Mouse (Mus musculus): ENCODE results near the gene Ptpn3.
A peak's percentile ranks its signal among the peaks of the same experiment; 100 is the strongest.

Gene Ptpn3

DNA sequence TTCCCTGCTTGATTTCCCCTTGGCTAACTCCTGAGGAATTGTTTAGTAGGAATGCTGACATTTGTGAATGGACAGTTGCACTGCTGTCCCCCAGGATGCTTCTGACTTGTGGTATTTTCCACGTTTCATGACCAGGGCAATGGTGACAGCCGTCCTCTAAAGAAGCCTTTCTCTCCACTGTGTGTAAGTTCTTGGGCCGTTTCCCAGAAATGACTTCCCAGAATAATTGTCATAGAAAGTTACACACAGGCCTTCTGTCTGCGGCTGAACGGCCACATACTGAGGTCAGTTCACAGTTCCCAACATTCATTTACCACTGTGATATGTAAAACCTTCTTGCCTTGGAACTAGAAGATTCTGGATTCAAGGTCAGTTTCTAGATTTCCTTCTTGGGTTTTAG, 129.8 kb downstream of the Ptpn3 start:
- peak; percentile 62 for ATAC-seq (ENCODE audit: low TSS enrichment)

DNA sequence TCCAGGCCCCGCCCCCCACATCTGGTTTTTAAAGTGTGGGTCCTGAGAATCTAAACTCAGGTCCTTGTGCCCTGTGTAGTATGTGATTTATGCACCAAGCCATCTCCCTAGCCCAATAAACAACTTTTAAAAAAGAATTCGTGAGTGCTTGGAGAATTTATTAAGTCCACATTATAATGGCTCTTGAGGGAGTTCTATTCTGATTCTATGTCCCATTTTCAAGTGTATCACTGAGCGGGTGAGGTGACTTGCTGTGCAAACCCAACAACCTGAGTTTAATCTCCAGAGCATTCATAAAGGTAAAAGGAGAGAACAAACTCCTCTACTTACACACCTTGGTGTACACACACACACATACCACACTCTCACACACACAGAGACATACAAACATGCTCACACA, 133.0 kb downstream of the Ptpn3 start:
- no peak for ATAC-seq (ENCODE audit: low TSS enrichment)

DNA sequence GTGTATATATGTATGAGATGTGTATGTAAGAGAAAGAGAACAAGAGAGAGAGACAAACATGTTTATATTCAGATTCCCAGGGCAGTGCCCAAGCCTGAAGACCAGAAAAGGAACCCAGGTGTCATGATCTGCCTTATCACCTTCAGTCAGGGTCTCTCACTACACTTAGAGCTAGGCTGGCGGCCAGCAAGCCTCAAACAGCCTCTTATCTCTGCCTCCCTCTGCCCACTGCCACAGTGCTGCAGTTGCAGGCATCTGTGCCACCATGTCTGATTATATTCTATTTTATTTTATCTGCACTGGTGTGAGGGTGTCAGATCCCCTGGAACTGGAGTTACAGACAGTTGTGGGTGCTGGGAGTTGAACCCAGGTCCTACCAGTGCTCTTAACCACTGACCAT, 133.4 kb downstream of the Ptpn3 start:
- ATAC-seq (ENCODE audit: low TSS enrichment): no peak

DNA sequence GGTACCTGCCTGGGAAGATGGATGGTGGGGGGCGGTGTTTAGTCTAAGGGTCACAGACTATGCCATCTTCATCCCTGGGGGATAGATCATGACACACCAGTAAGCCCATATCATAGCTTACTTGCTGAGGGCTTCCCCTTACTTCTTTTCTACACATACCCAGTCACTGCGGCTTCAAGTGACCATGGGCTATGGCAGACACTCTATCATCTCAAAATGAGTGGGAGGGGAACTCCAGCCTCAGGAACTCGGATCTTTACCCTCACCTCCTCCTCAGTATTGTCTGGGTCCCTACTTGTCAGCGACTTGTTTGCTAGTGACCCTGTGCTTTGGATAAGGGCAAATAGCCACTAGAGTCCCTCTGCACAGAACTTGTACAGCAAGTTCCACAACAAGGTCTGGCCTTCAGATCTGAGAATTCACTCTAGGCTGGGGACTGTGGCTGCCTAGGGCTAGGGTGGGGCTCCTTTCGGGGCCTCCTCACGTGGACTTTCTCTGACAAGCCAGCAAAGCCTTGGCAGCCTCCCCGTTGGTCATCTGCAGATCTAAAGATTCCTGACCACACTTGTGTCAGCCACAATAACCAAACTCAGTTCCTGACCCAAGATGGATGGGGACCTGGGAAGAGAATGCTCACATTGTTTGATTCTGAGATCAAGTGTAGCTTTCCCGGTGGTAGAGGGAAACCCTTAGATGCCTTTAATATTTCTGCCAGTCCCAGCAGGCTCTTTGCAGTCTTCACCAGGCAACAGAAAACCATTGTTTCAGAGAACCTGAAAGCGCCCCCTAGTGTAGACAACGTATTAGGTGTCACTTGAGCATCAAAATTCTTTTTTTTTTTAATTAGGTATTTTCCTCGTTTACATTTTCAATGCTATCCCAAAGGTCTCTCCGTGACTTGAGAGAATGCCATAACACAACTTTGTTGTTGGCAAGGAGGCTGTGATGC, 134.4 kb downstream of the Ptpn3 start:
- ATAC-seq (ENCODE audit: low TSS enrichment): peak; percentile 62; the same call in 1 of the 2 replicates

DNA sequence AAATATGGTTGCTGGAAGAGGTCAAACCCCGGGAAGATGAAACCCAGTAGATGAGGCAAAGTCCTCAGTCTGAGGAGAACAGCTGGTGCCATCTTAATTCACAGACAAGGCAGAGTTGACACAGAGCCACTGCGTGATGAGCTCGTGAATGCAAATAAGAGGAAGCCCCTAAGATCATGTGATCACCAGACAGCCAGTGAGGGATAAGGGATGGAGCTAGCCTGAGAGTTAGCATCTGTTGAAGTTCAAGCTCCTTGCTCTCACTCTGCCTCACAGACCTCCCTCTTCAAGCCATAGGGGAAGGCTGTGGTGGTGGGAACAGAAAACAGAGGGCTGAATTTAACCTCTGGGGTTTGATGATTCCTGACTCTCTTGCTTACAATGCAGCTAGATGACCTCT, 136.0 kb downstream of the Ptpn3 start:
- ATAC-seq (ENCODE audit: low TSS enrichment): no peak

DNA sequence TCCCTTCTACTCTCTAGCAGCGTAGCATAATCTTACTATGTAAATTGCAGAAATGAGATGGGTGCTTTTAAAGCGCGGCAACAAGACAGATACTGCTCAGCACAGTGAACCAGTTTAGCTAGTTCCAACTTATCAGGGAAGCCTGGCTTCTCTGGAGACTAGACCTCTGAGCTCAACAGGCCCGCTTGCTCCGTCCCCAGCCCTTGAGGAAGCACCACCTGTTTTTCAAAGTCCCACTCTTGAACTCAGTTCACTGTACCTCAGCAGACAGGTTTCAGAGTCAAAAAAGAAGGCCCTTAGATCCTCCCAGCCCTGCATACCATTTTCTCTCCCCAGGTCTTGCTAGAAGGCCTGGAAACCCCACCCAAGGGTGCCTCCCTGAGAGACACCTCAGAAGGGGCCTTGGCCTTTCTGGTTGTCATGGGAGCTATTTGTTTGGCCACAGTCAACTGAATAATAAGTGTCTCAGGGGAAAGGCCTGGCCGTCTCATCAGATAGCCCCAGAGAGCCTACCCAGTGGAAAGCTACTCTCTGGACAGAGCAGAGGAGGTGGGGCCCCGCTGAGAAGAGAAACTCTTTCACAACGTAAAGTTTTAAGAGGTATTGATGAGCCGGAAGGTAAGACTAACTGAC, 136.9 kb downstream of the Ptpn3 start:
- ATAC-seq (ENCODE audit: low TSS enrichment): no peak

DNA sequence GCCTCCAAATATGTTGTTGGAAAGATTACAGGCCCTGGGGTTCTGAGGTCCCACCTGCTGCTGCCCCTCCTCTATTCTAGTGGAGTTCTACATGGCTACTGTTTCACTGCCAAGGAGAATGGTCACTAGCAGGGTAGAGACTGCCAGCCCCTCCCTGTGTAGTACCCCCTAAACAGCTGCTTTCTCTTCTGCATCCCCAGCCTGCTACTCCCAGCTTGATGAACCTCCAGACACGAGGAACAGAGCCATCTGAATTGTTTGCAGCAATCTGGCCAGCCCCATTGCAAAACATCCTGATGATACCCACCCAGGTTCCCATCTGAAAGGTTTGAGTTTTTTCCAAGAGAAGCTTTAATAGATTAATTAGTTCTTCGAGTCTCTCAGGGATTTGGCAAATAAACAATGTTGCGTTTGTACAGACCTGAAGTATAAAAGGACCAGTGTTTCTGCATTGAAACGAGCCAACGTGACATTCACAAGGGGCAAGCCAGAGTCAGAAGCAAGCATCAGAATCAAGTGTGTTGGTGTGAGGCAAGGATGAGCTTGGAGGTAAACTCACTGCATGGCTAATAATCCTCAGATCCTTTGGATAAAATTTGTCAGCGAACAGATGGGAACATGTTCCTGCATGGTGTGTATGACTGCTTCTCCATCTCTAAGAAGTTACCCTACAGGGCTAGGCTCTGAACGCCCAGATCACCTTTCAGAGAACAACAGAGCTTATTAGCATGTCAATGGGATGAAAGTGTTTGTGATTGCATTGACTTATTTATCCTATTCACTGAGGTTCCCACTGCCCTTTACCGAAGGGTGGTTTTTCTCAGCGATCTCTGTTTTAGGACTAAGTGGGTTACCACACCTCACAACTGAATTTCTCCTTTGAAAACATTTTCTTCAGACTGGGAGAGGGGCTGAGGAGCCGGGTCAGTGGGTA, 138.6 kb downstream of the Ptpn3 start:
- no peak for ATAC-seq (ENCODE audit: low TSS enrichment)

DNA sequence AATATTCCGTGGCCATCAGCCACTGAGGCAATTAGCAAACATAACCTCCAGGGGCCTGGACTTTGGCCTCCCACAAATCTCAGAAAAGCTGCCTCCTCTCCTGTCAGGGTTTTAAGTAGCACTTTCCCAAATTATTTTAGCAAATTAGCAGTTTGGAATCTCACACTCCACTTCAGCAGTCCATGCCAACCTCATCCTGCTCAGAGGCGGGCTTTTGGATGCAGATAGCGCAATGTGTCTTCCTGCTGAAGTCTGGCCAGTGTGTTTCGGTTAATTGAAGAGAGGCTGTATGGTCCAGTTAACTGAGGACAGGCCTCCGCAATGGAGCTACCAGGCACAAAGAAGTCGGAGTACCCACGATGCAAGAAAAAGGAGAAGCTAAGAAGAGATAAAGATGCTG, 141.1 kb downstream of the Ptpn3 start:
- ATAC-seq (ENCODE audit: low TSS enrichment): peak; percentile 34; the same call in 1 of the 2 replicates

DNA sequence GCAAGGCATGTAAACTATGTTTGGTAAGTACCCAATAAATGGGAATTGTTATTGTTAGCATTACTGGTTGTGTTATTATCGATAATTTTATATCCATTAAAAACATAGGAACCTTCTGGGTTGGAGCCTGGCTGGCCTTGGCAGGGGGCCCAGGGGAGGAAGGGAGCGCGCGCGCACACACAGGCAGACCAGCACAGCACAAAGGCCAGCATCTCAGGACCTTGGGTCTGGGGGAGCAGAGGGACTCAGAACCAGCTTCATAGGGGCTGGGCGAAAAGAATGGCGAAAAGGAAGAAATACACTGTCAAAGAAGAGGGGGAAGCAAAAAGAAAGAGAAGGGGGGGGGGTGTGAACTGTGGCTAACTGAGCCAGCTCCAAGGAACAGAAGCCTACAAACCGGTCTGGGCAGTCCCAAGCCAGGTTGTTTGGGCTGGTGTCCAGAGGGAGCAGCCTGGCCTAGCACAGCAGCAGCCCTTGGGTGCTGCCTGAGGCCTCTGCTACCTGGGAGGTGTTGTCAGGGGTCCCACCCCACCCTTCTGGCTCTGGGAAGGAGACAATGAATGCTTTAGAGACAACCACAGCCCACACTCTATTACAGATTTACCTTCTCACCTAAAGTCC, 145.0 kb downstream of the Ptpn3 start:
- ATAC-seq (ENCODE audit: low TSS enrichment): no peak

DNA sequence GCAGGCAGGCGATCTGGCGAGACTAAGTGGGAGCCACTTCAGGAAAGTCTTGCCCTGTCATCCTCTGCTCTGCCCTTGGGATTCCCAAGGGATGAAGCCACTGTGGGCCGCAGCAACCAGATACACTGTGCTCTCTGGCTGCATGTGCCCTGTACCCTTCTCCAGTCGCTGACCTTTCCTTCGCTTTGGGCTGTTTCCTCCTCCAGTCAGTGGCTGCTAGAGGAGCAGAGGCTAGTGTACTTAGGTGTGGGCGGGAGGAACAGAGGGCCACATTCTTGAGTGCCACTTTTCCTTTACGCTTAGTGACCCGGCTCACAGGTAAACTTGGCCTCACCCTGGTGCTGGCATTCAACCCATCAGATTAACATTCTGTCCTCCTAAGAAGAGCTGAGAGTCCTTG, 147.8 kb downstream of the Ptpn3 start:
- no peak for ATAC-seq (ENCODE audit: low TSS enrichment)

DNA sequence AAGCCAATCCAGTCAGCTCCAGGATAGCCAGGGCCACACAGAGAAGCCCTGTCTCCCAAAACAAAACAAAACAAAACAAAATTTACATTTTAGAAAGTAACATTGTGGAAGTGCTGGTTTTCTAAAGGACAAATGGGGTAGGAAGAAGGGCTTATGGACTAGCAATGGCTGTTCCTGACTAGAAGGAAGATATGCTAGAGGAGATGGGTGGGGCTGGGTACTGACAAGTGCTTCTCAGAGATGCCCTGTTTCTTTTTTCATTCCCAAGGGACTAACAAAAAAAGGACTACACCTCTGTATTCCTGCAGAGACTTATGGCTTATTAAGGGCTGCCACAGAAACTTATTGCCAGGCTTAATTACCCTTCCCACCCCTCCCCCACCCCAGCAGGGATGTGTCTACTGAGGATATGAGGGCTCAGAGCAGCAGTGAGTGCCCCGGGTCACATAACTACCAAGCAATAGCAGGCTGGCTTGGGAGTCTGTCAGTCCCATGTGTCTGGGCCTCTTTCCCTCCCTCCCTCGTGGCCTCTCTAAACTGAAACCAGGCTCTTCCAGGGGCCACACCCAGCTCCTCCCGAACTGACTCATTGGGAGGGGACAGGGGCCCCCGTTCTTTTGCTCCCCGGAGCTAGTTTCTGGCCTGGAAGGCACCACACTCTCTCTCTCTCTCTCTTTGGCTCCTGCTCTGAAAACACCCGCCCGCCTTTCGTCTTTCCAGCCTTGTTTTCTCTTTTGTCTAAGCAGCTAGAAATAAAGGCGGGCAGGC, 148.4 kb downstream of the Ptpn3 start:
- ATAC-seq (ENCODE audit: low TSS enrichment): peak; percentile 16; the same call in 1 of the 2 replicates

DNA sequence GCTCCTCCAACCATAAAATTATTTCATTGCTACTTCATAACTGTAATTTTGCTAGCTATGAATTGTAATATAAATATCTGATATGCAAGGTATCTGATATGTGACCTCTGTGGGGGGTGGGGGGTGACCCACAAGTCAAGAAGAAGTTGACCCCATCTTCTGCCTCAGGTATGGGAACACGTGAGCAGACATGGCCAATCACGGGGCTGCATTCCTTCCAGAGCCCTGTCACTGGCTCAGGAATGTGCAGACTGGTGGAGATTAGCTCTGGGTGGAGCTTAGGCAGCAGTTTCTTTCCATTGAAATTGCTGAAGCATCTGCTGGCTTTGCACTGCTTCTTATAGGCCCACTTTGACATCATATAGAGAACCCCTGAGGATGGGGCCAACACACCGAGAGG, 153.5 kb downstream of the Ptpn3 start:
- no peak for ATAC-seq (ENCODE audit: low TSS enrichment)

DNA sequence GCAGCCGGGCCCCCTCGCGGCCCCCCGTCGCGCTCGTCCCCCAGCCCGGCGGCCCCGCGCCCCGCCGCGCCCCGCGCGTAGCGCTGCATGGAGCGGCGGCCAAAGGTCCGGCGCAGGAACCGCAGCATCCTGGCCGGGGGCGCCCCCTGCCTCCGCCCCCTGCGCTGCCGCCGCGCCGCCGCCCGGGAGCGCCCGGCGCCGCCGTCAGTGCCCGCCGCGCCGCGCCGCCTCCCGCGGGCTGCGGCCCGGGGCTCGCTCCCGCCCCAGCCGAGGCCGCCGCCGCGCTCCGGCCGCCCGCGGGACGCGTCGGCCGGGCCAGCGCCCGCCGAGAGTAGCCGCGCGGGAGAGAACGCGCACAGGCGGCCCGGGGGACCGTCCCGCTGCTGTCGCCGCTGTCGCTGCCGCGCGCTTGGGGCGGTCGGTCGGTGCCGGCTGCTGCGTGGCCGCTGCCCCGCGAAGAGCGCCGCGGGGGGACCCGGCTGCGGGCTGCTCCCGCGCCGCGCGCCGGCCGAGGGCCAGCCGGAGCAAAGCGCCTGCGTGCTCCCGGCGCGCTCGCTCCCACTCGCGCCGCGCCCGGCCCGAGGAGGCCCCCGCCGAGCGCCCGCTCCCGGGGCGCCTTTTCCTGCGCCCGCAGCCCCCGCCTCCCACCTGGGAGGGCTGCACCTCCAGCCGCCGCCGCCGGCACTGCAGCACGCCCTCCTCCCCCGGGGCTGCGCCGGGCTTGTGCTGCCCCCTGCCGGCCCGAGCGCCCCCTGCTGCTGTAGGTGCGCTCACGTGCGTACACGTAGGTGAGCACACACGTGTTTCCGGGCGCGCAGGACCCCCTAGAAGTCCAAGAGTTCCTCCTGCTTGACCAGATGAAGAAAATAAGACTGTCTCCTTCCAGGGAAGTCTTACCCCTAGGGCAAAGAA, 158.4 kb downstream of the Ptpn3 start, which contains the start of gene Epb41l4b:
Epb41l4b (minus strand) TSS at position 412 of the 912 bp plus-strand sequence.
- peak; percentile 77 for ATAC-seq (ENCODE audit: low TSS enrichment)

DNA sequence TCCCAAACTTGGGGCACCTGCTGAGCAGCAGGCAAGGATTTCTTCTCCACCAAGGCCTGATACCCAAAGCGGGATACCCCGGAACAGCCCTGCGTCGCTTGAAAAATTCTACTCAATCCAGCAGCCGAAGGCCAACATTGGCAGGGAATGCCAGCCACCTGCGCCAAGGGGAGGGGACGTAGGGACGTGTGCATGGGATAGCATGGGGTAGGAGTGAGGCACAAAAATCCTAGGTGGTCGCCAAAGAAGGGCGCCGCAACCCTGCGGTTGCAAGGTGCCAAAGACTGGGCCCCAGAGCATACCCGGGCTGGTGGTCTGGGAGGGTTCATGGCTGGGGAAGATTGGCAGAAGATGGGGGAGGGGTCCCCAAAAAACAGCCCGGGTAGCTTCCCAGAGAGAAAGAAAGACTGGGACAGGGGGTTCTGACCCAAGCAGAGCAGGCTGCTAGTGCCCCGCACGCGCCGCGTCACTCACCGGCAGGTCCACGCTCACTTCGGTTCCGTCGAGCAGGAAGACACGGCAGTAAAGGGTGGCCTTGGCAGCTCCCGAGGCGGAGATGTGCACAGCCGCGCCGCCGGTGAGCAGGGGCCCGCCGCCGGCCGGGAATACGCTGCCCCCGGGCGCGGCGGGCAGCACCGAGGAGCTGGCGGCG, 159.1 kb downstream of the Ptpn3 start:
- ATAC-seq (ENCODE audit: low TSS enrichment): peak; percentile 13; the same call in 1 of the 2 replicates

DNA sequence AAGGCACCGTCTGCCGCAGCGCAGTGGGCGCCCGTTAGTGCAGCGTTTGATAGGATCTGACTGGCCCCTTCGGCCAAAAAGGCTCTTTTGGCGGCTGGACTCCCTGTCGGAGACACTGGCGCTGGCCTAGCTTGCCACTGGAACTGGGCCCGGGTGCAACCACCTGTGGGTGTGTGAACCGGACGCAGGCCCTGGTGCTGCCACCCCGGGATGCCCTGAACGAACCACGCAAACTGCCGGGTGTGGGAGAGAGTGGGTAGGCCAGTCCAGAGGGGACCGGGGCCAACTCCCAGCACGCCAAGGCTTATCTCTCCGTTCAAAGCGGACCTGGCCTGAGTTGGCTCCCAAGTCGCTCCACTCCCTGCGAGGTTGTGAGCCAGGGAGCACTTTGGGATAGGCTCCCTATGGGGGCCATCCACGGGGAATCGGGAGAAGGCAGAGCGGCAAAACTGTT, 159.7 kb downstream of the Ptpn3 start:
- ATAC-seq (ENCODE audit: low TSS enrichment): no peak

DNA sequence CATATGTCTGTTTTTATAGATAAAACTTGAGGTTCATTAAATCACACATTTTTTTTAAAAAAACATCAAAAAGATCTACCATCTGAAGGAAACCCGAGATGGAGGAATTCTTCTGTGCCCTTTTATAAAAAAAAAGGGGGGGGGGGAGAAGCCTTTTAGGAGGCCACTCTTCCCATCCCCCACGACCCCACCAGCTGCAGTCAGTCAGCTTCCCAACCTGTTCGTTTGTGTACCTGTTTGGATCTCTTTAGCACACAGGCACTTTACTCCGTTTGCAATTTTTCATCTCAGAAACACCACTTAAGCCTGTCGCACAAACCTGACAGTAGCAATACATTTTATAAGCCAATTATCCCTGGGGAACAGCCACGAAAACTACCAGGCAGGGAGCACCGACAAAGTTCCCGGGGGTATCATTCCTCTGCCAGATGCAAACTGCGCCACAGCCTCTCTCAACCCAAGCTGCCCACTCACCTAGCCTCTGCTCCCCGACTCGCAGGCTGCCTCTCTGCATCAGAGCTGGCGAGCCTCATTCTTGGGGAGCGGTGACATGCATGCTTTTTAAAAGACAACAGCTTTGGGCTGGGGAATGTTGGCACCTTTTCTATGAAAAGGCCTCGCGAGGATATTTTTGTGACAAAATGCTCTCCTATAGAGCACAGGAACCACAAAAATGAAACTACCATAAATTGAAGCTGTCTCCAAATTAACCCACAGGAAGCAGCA, 160.5 kb downstream of the Ptpn3 start:
- ATAC-seq (ENCODE audit: low TSS enrichment): peak; percentile 10; the same call in 1 of the 2 replicates

Data from frontal cortex, adult (tissue).